Mouse (Mus musculus) heart, embryonic 13.5 days (tissue): ENCODE results near the gene Gm9507. TPM values are rescaled to one million over a fixed set of nuclear protein-coding genes. Genes with fewer than 3 reads are reported as not detected.
"Not testable (repeated sequence)": the region's sequence is repeated elsewhere in the genome, so short reads cannot be mapped to it uniquely, and the experiment has no call there.

Experiments used
- ATAC-seq: fragments of 200-750 bp; cut with Nextera tagmentation; 2 replicates; pipeline ENCODE4 v1.8.0; 2017; ENCODE audit warnings: moderate TSS enrichment; ENCODE audit not compliant: insufficient number of reproducible peaks, low FRiP score, low TSS enrichment; ENCODE audit errors: extremely low read depth
- H3K27ac ChIP-seq: fragments of 300-500 bp; sonication (generic); replicated peaks from 2 replicates; pipeline ENCODE4 v1.5.1; 2015; ENCODE audit warnings: moderate library complexity, mild to moderate bottlenecking, inconsistent platforms
- H3K27me3 ChIP-seq: fragments of 300-500 bp; sonication (generic); replicated peaks from 2 replicates; pipeline ENCODE4 v1.6.1; 2015; ENCODE audit warnings: mild to moderate bottlenecking, inconsistent platforms
- H3K36me3 ChIP-seq: fragments of 300-500 bp; sonication (generic); 2 replicates; pipeline ENCODE4 v1.6.1; 2015; ENCODE audit warnings: mild to moderate bottlenecking, inconsistent platforms
- H3K4me1 ChIP-seq: fragments of 300-500 bp; sonication (generic); 2 replicates; pipeline ENCODE4 v1.6.1; 2015; ENCODE audit warnings: inconsistent platforms
- H3K4me2 ChIP-seq: fragments of 300-500 bp; sonication (generic); 2 replicates; pipeline ENCODE4 v1.6.1; 2015; ENCODE audit warnings: inconsistent platforms, mild to moderate bottlenecking, moderate library complexity
- H3K4me3 ChIP-seq: fragments of 300-500 bp; sonication (generic); 2 replicates; pipeline ENCODE4 v1.5.1; 2015; ENCODE audit warnings: moderate library complexity, mild to moderate bottlenecking, inconsistent platforms
- H3K9ac ChIP-seq: fragments of 300-500 bp; sonication (generic); 2 replicates; pipeline ENCODE4 v1.6.1; 2015; ENCODE audit warnings: inconsistent platforms, mild to moderate bottlenecking, moderate library complexity
- H3K9me3 ChIP-seq: fragments of 300-500 bp; sonication (generic); 2 replicates; pipeline ENCODE4 v1.6.1; 2016; ENCODE audit warnings: inconsistent platforms
- WGBS: fragments of 180-500 bp; shearing (Covaris S2); methylation state at CpG from one replicate; pipeline ENCODE4 v1.1.7; 2015; ENCODE audit warnings: mixed read lengths; 5-methylcytosine and 5-hydroxymethylcytosine counted together
- polyA plus RNA-seq: library from polyadenylated mRNA; unstranded; fragments of >200 nt; fragmentation: Nextera tagmentation; extraction: Ambion mirVana; gene quantifications from 2 replicates; pipeline ENCODE4 v1.2.1, GENCODE M21; 2015

Gm9507 gene
- polyA plus RNA-seq, 1 experiment from 2014 or later = not detected

DNA sequence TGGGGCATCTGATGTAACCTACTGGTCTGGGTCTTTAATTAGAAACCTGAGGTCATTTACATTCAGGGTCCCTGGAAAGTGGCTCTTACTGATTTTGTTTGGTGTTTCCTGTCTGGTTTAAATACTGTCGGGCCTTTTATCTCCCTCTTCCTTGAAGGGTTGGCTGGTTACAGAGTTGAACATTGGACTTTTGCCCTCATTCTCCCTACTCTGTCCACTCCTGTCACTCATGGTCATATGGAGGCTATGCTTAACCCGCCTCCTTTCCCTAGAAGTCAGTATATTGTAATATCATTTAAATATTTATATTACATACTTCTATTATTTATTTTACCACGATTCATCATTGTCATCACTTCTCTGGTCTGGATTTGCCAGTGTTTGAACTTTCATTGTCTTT lies 7.5 kb downstream of the Gm9507 start:
- Histone ChIP-seq H3K27ac (no peak overlapping the region), H3K4me1 (peaks cover 4% of the 10 kb centered on the region), H3K9ac (no peak overlapping the region), H3K4me3 (no peak overlapping the region), H3K4me2 (no peak overlapping the region), H3K9me3 (no peaks in the 10 kb centered on the region), H3K36me3 (no peaks in the 10 kb centered on the region), H3K27me3 (no peaks in the 10 kb centered on the region)
- ATAC-seq = no peak
- 62% methylated on average over 3 of the region's 3 CpGs for WGBS

- Histone ChIP-seq H3K9me3 (no peaks in the 10 kb centered on the region), H3K9ac (no peak within 1 kb of the TSS), H3K36me3 (no peaks in the 10 kb centered on the region), H3K4me2 (no peak within 1 kb of the TSS), H3K4me3 (no peak within 1 kb of the TSS), H3K4me1 (peaks cover 19% of the 10 kb centered on the region), H3K27me3 (no peaks in the 10 kb centered on the region), H3K27ac (peak within 1 kb of the TSS; percentile 30; the same call in 1 of the 2 replicates)
- ATAC-seq = no peak
- 53% methylated on average over 8 of the region's 8 CpGs for WGBS
Observed at GRCm38 (mm10) chr10:77798921-77799508, 12.6 kb downstream of the Gm9507 start, which contains the start of gene Gm19668. Gene Gm19668, minus strand, starts transcription at chr10:77799133.

DNA sequence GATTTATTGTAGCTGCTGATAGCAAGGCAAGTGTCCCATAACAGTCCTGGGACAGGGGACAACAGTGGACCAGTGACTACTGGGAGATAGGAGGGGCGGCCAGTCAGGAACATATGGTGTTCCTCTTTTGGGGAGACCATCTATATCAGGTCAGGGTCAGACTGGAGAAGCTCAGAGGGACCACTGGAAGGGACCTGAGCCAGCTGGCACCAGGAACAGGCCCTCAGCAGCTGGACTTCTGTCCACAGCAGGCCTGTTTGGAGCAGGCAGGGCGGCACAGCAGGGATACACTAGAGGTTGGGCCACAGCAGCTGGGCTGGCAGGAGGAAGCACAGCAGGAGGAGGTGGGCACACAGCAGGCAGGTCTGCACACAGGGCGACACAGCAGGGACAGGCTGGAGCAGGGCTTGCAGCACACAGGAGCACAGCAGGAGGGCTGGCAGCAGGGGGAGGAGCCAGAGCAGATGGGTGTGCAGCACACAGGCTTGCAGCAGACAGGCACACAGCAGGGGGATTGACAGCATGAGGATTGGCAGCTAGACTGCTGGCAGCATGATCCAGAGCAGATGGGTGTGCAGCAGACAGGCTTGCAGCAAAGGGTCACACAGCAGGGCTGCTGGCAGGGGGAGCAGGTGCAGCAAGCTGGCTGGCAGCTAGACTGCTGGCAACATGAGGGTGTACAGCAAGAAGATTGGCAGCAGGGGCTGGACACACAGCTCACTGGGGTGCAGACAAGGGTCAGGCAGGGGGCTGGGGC lies 13.3 kb downstream of the Gm9507 start:
- H3K27ac ChIP-seq = peak overlapping the region; percentile 30; the same call in 1 of the 2 replicates
- H3K9me3 ChIP-seq, H3K9ac ChIP-seq, H3K4me2 ChIP-seq, H3K27me3 ChIP-seq, H3K4me3 ChIP-seq, ATAC-seq, H3K36me3 ChIP-seq: not testable (repeated sequence)
- WGBS = 27% methylated on average over 3 of the region's 3 CpGs
- peaks cover 19% of the 10 kb centered on the region for H3K4me1 ChIP-seq

DNA sequence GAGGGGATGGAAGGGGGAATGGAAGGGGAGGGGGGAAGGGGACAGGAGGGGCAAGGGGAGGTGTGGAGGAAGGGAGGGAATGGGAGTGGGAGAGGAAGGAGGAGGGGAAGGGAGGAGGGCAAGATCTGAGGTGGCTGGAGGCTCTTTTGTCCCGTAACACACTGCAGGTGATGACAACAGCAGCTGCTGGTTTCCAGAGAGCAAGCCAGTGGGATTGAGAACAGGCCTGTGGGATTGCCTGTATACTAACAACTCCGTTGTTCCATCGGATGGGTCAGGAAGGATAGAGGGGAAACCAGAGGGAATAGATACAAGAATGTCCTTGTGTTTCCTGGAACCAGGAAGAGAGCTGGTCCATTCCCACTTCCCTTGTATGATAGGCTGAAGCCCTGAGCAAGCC lies 14.0 kb downstream of the Gm9507 start:
- peak overlapping the region; percentile 30; the same call in 1 of the 2 replicates for H3K27ac ChIP-seq
- H3K4me2 ChIP-seq = no peak overlapping the region
- no peak for ATAC-seq

GRCm38 (mm10) chr10:77794976-77795375 lies 16.7 kb downstream of the Gm9507 start, which contains the start of gene Gm9639:
Gene Gm9639, minus strand, starts transcription at chr10:77795076.
- Histone ChIP-seq H3K4me3 (no peak within 1 kb of the TSS), H3K27ac (no peak within 1 kb of the TSS), H3K9ac (no peak within 1 kb of the TSS), H3K36me3 (no peaks in the 10 kb centered on the region), H3K9me3 (no peaks in the 10 kb centered on the region), H3K4me1 (peaks cover 19% of the 10 kb centered on the region), H3K4me2 (no peak within 1 kb of the TSS), H3K27me3 (no peaks in the 10 kb centered on the region)
- WGBS = 57% methylated on average over 2 of the region's 2 CpGs
- no peak for ATAC-seq

More for the DNA sequence above, 14.0 kb downstream of the Gm9507 start:
- WGBS = 5% methylated on average over 3 of the region's 3 CpGs
- no peaks in the 10 kb centered on the region for H3K36me3 ChIP-seq
- no peaks in the 10 kb centered on the region for H3K9me3 ChIP-seq
- peaks cover 19% of the 10 kb centered on the region for H3K4me1 ChIP-seq
- H3K27me3 ChIP-seq = no peaks in the 10 kb centered on the region
- no peak overlapping the region for H3K9ac ChIP-seq
- H3K4me3 ChIP-seq = no peak overlapping the region

GRCm38 (mm10) chr10:77788621-77789020 lies 23.0 kb downstream of the Gm9507 start:
- WGBS = 63% methylated on average over 2 of the region's 2 CpGs

DNA sequence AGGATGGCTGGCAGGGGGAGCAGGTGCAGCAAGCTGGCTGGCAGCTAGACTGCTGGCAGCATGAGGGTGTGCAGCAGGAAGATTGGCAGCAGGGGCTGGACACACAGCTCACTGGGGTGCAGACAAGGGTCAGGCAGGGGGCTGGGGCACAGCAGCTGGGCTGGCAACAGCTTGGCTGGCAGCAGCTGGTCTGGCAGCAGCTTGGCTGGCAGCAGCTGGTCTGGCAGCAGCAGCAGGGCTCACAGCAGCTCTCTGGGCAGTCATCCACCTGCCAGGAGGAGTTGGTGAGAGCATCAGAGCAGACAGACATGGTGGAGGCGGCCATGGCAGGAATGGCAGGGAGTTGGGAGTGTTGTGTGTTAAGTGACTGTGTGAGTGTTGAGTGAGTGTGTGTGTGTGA lies 23.8 kb downstream of the Gm9507 start, which contains the start of gene Gm7137:
Gm7137 (minus strand) TSS at position 325 of the 400 bp plus-strand sequence.
- not testable (repeated sequence) for H3K4me2 ChIP-seq, H3K4me3 ChIP-seq, H3K27me3 ChIP-seq, H3K4me1 ChIP-seq, H3K36me3 ChIP-seq, ATAC-seq, H3K9ac ChIP-seq, H3K27ac ChIP-seq, H3K9me3 ChIP-seq
- 91% methylated on average over 1 of the region's 1 CpGs for WGBS

More at GRCm38 (mm10) chr10:77788621-77789020, 23.0 kb downstream of the Gm9507 start:
- no peaks in the 10 kb centered on the region for H3K36me3 ChIP-seq
- no peak overlapping the region for H3K27ac ChIP-seq
- no peak overlapping the region for H3K4me3 ChIP-seq
- no peaks in the 10 kb centered on the region for H3K27me3 ChIP-seq
- no peaks in the 10 kb centered on the region for H3K9me3 ChIP-seq
- no peak overlapping the region for H3K9ac ChIP-seq
- H3K4me1 ChIP-seq = no peaks in the 10 kb centered on the region
- no peak for ATAC-seq
- no peak overlapping the region for H3K4me2 ChIP-seq

DNA sequence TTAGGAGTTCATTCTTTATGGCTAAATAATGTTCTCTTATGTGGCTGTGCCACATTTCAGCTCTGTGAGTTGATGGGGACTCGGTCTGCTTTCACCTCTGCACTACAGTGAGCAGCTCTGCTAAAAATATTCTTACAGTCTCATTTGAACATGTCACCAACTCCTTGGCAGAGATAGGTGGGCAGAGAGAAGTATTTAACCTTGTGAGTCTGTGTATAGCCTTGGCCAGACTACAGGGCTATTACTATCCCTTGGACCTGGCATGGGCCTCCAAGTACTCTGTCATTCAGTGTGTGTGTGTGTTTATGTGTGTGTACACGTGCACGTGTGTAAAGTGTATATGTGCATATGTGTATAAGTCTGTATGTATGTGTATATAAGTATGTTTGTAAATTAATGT lies 28.2 kb downstream of the Gm9507 start:
- H3K27ac ChIP-seq, ATAC-seq, H3K4me2 ChIP-seq, H3K9ac ChIP-seq, H3K4me3 ChIP-seq, H3K9me3 ChIP-seq, H3K36me3 ChIP-seq, H3K4me1 ChIP-seq, H3K27me3 ChIP-seq: not testable (repeated sequence)
- WGBS = 35% methylated on average over 1 of the region's 3 CpGs

- not testable (repeated sequence) for H3K4me1 ChIP-seq, H3K4me2 ChIP-seq, H3K36me3 ChIP-seq, H3K4me3 ChIP-seq, H3K9me3 ChIP-seq, H3K27ac ChIP-seq, ATAC-seq, H3K27me3 ChIP-seq, H3K9ac ChIP-seq
- 40% methylated on average over 1 of the region's 1 CpGs for WGBS
Observed at GRCm38 (mm10) chr10:77782442-77782841, 29.2 kb downstream of the Gm9507 start, which contains the start of gene Gm3250. Gene Gm3250, minus strand, starts transcription at chr10:77782542.

DNA sequence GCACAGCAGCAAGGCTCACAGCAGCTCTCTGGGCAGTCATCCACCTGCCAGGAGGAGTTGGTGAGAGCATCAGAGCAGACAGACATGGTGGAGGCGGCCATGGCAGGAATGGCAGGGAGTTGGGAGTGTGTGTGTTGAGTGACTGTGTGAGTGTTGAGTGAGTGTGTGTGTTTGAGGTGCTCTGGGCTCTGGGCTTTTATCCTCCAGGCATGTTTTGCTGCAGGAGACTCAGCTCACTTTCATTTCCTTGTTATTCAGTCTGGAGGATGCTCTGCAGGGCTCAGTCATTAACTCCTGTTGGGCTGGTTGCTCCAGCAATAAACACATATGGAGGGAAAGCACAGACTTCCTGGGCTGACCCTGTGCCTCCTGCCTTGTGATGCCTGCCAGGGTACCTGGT lies 34.8 kb downstream of the Gm9507 start, which contains the start of gene Gm7138:
Gm7138 (minus strand) TSS at position 101 of the 400 bp plus-strand sequence.
- WGBS = 67% methylated on average over 1 of the region's 1 CpGs
- not testable (repeated sequence) for H3K27ac ChIP-seq, H3K4me1 ChIP-seq, H3K9ac ChIP-seq, H3K9me3 ChIP-seq, H3K4me2 ChIP-seq, ATAC-seq, H3K36me3 ChIP-seq, H3K4me3 ChIP-seq, H3K27me3 ChIP-seq

DNA sequence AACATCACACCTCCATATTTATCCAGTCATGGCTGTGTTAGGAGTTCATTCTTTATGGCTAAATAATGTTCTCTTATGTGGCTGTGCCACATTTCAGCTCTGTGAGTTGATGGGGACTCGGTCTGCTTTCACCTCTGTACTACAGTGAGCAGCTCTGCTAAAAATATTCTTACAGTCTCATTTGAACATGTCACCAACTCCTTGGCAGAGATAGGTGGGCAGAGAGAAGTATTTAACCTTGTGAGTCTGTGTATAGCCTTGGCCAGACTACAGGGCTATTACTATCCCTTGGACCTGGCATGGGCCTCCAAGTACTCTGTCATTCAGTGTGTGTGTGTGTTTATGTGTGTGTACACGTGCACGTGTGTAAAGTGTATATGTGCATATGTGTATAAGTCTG lies 39.5 kb downstream of the Gm9507 start:
- H3K36me3 ChIP-seq, H3K4me3 ChIP-seq: not testable (repeated sequence)

More for the DNA sequence above, 39.5 kb downstream of the Gm9507 start:
- WGBS = 31% methylated on average over 1 of the region's 3 CpGs
- not testable (repeated sequence) for ATAC-seq, H3K27me3 ChIP-seq, H3K9me3 ChIP-seq, H3K4me2 ChIP-seq, H3K27ac ChIP-seq, H3K4me1 ChIP-seq, H3K9ac ChIP-seq
